Mouse (Mus musculus) heart, postnatal 0 days (tissue): Measurements from ENCODE around the gene Espn.

Experiments
- CTCF ChIP-seq: IDR thresholded peaks from 2 replicates; pipeline ENCODE4 v1.5.1; 2016; ENCODE audit warnings: antibody characterized with exemption, control low read depth, low read depth
- EP300 ChIP-seq: IDR thresholded peaks from 2 replicates; pipeline ENCODE4 v1.6.1; 2016; ENCODE audit warnings: antibody characterized with exemption, low read depth

DNA sequence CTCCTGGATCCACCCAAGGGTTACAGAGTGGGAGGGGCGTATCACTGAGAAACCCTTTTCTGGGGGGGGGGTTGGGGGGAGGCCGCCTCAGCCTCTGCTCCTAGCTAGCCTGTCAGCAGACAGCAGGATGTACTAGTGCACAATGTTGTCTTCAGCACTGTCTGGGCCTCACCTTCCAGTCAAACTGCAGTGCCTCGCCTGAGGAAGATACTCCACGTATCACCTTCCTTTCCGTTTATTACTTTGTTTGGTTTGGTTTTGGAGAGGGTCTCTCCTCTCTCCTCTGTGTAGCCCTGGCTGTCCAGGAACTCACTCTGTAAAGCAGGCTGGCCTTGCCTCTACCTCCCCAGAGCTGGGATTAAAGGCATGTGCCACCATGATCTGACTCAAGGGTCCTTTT is 19.0 kb downstream of the Espn start:
- TF ChIP-seq CTCF, result no peak
- TF ChIP-seq EP300, result no peak
